Mouse (Mus musculus): ENCODE data around the gene Gm21818. TPM values are rescaled to one million over a fixed set of nuclear protein-coding genes. Genes with fewer than 3 reads are reported as not detected.
"Not testable (repeated sequence)": the region's sequence is repeated elsewhere in the genome, so short reads cannot be mapped to it uniquely, and the experiment has no call there.

Gm21818 gene
- not detected in 2 replicates for polyA plus RNA-seq (2015; fragmentation: Nextera tagmentation; extraction: Ambion mirVana)

- H3K27ac ChIP-seq; H3K36me3 ChIP-seq; H3K4me2 ChIP-seq (replicated peaks); ATAC-seq (ENCODE audit: low FRiP score, low read depth); H3K9me3 ChIP-seq; H3K4me3 ChIP-seq; H3K9ac ChIP-seq; H3K27me3 ChIP-seq; H3K4me1 ChIP-seq: not testable (repeated sequence)
- 81% methylated on average over 4 of the region's 4 CpGs for WGBS
Observed at GRCm38 (mm10) chr13:120172133-120172532, at the start of gene Gm21818. Gene Gm21818, plus strand, starts transcription at chr13:120172433.

GRCm38 (mm10) chr13:120139946-120140345, 32.3 kb upstream of the Gm21818 start, which contains the start of gene Gm20767:
Gene Gm20767, plus strand, starts transcription at chr13:120140246.
- H3K27ac ChIP-seq; H3K36me3 ChIP-seq; ATAC-seq (ENCODE audit: low FRiP score, low read depth); H3K4me3 ChIP-seq; H3K9ac ChIP-seq; H3K4me2 ChIP-seq (replicated peaks); H3K27me3 ChIP-seq; H3K9me3 ChIP-seq; H3K4me1 ChIP-seq: not testable (repeated sequence)
- 87% methylated on average over 2 of the region's 5 CpGs for WGBS

- not testable (repeated sequence) for H3K36me3 ChIP-seq; H3K27ac ChIP-seq; ATAC-seq (ENCODE audit: low FRiP score, low read depth); H3K9me3 ChIP-seq; H3K27me3 ChIP-seq; H3K4me2 ChIP-seq (replicated peaks); H3K4me1 ChIP-seq; H3K4me3 ChIP-seq; H3K9ac ChIP-seq
- WGBS = 68% methylated on average over 2 of the region's 3 CpGs
Observed at GRCm38 (mm10) chr13:120142348-120142747, 29.9 kb upstream of the Gm21818 start.

GRCm38 (mm10) chr13:120149660-120150407, 22.4 kb upstream of the Gm21818 start:
- not testable (repeated sequence) for H3K9ac ChIP-seq; ATAC-seq (ENCODE audit: low FRiP score, low read depth); H3K4me1 ChIP-seq; H3K27ac ChIP-seq; H3K36me3 ChIP-seq; H3K27me3 ChIP-seq; H3K4me2 ChIP-seq (replicated peaks); H3K9me3 ChIP-seq; H3K4me3 ChIP-seq
- WGBS = 51% methylated on average over 3 of the region's 4 CpGs

- H3K9ac ChIP-seq; H3K36me3 ChIP-seq; H3K4me1 ChIP-seq; ATAC-seq (ENCODE audit: low FRiP score, low read depth); H3K4me2 ChIP-seq (replicated peaks); H3K27ac ChIP-seq; H3K27me3 ChIP-seq; H3K4me3 ChIP-seq; H3K9me3 ChIP-seq: not testable (repeated sequence)
- WGBS = 70% methylated on average over 3 of the region's 3 CpGs
Observed at GRCm38 (mm10) chr13:120150589-120150988, 21.6 kb upstream of the Gm21818 start.

GRCm38 (mm10) chr13:120168301-120168700, 3.9 kb upstream of the Gm21818 start:
- not testable (repeated sequence) for H3K4me3 ChIP-seq; H3K36me3 ChIP-seq; H3K27ac ChIP-seq; H3K9me3 ChIP-seq; H3K4me1 ChIP-seq; ATAC-seq (ENCODE audit: low FRiP score, low read depth); H3K9ac ChIP-seq; H3K4me2 ChIP-seq (replicated peaks); H3K27me3 ChIP-seq
- WGBS = 41% methylated on average over 5 of the region's 5 CpGs

- WGBS = 69% methylated on average over 7 of the region's 8 CpGs
Observed at GRCm38 (mm10) chr13:120196189-120196821, 24.1 kb downstream of the Gm21818 start.

GRCm38 (mm10) chr13:120215847-120216246, 43.6 kb downstream of the Gm21818 start, which contains the start of gene Gm21762:
Gene Gm21762, minus strand, starts transcription at chr13:120215947.
- not testable (repeated sequence) for H3K4me3 ChIP-seq; ATAC-seq (ENCODE audit: low FRiP score, low read depth); H3K9ac ChIP-seq; H3K4me1 ChIP-seq; H3K9me3 ChIP-seq; H3K27me3 ChIP-seq; H3K4me2 ChIP-seq (replicated peaks); H3K27ac ChIP-seq; H3K36me3 ChIP-seq
- no CpG with 5 or more reads among the region's 2 CpGs for WGBS

More at GRCm38 (mm10) chr13:120196189-120196821, 24.1 kb downstream of the Gm21818 start:
- not testable (repeated sequence) for H3K9ac ChIP-seq; H3K27ac ChIP-seq; H3K36me3 ChIP-seq; ATAC-seq (ENCODE audit: low FRiP score, low read depth); H3K27me3 ChIP-seq; H3K4me3 ChIP-seq; H3K4me2 ChIP-seq (replicated peaks); H3K9me3 ChIP-seq; H3K4me1 ChIP-seq

- H3K4me1 ChIP-seq = not testable (repeated sequence)
Observed at GRCm38 (mm10) chr13:120220922-120221321, 48.7 kb downstream of the Gm21818 start.

GRCm38 (mm10) chr13:120223012-120223659, 50.9 kb downstream of the Gm21818 start:
- not testable (repeated sequence) for H3K27ac ChIP-seq; H3K36me3 ChIP-seq; H3K9me3 ChIP-seq; H3K4me2 ChIP-seq (replicated peaks); H3K27me3 ChIP-seq; H3K4me3 ChIP-seq; H3K9ac ChIP-seq; ATAC-seq (ENCODE audit: low FRiP score, low read depth); H3K4me1 ChIP-seq
- WGBS = 94% methylated on average over 16 of the region's 25 CpGs

More at GRCm38 (mm10) chr13:120220922-120221321, 48.7 kb downstream of the Gm21818 start:
- not testable (repeated sequence) for ATAC-seq (ENCODE audit: low FRiP score, low read depth); H3K9ac ChIP-seq; H3K9me3 ChIP-seq; H3K27me3 ChIP-seq; H3K36me3 ChIP-seq; H3K27ac ChIP-seq; H3K4me3 ChIP-seq; H3K4me2 ChIP-seq (replicated peaks)
- WGBS = 82% methylated on average over 5 of the region's 5 CpGs
